Mouse (Mus musculus) MEL (cell line): ENCODE results near the gene Fstl3. TPM values are rescaled to one million over a fixed set of nuclear protein-coding genes. Genes with fewer than 3 reads are reported as not detected.
A peak's percentile ranks its signal among the peaks of the same experiment; 100 is the strongest.

ENCODE experiments used
- DNase-seq: peaks from one replicate; pipeline ENCODE4 v3.0.0; 2011; ENCODE audit warnings: low read depth, low spot score
- H3K27ac ChIP-seq: 2 replicates; pipeline ENCODE4 v1.5.1; 2012; ENCODE audit warnings: low read depth, mild to moderate bottlenecking, control low read depth, low read length, moderate library complexity; ENCODE audit not compliant: control insufficient read depth
- H3K27me3 ChIP-seq, 2 experiments: fragments of 150-350 bp in 1 of 2; sonication (generic) in 1 of 2; 2 replicates each; pipeline ENCODE4 v1.6.1; 2012; ENCODE audit warnings: low read length in 2 of 2, mild to moderate bottlenecking in 2 of 2, improper control_type of control experiment in 1 of 2, moderate library complexity in 1 of 2; ENCODE audit not compliant: insufficient read depth in 2 of 2, control insufficient read depth in 1 of 2
- H3K36me3 ChIP-seq, 2 experiments: 2 replicates each; pipeline ENCODE4 v1.6.1; 2012 to 2014; ENCODE audit warnings: low read length in 2 of 2, improper control_type of control experiment in 1 of 2, inconsistent platforms in 1 of 2, mild to moderate bottlenecking in 1 of 2; ENCODE audit not compliant: insufficient read depth in 2 of 2, control insufficient read depth in 1 of 2
- H3K4me1 ChIP-seq, 2 experiments: fragments of 150-350 bp in 1 of 2; sonication (generic) in 1 of 2; 2 replicates each; pipeline ENCODE4 v1.6.1; 2012; ENCODE audit warnings: low read length in 2 of 2, improper control_type of control experiment in 1 of 2, mild to moderate bottlenecking in 1 of 2; ENCODE audit not compliant: insufficient read depth in 2 of 2, control insufficient read depth in 1 of 2
- H3K4me3 ChIP-seq, 2 experiments: fragments of 150-350 bp in 1 of 2; sonication (generic) in 1 of 2; 2 replicates each; pipeline ENCODE4 v1.5.1; 2012; ENCODE audit warnings: low read depth in 2 of 2, low read length in 2 of 2, mild to moderate bottlenecking in 2 of 2, moderate library complexity in 2 of 2, control low read depth in 1 of 2, improper control_type of control experiment in 1 of 2; ENCODE audit not compliant: control insufficient read depth in 1 of 2, insufficient read depth in 1 of 2
- H3K79me2 ChIP-seq: 2 replicates; pipeline ENCODE4 v1.6.1; 2012; ENCODE audit warnings: mild to moderate bottlenecking, low read length, moderate library complexity; ENCODE audit not compliant: control insufficient read depth, poor library complexity, insufficient read depth
- H3K9ac ChIP-seq: 2 replicates; pipeline ENCODE4 v1.6.1; 2012; ENCODE audit warnings: low read depth, mild to moderate bottlenecking, control low read depth, low read length, moderate library complexity; ENCODE audit not compliant: control insufficient read depth, poor library complexity, severe bottlenecking
- H3K9me3 ChIP-seq: fragments of 150-350 bp; sonication (generic); replicated peaks from 2 replicates; pipeline ENCODE4 v1.6.1; 2012; ENCODE audit warnings: mild to moderate bottlenecking, low read length, improper control_type of control experiment, moderate library complexity; ENCODE audit not compliant: insufficient read depth
- BHLHE40 ChIP-seq: IDR thresholded peaks from 2 replicates; pipeline ENCODE4 v1.6.1; 2012; ENCODE audit warnings: low read depth, mild to moderate bottlenecking, inconsistent platforms, low read length, improper control_type of control experiment, borderline replicate concordance
- CHD1 ChIP-seq: IDR thresholded peaks from 2 replicates; pipeline ENCODE4 v1.6.1; 2012; ENCODE audit warnings: low read depth, mild to moderate bottlenecking, inconsistent platforms, low read length, improper control_type of control experiment
- CTCF ChIP-seq, 3 experiments: IDR thresholded peaks in 2 of 3; conservative IDR thresholded peaks in 1 of 3; 2 replicates each; pipeline ENCODE4 v1.5.1; 2011 to 2012; ENCODE audit warnings: low read length in 3 of 3, low read depth in 2 of 3, mild to moderate bottlenecking in 2 of 3, improper control_type of control experiment in 1 of 3, inconsistent platforms in 1 of 3, mixed read lengths in 1 of 3, moderate library complexity in 1 of 3; ENCODE audit not compliant: control insufficient read depth in 1 of 3, insufficient read depth in 1 of 3, poor library complexity in 1 of 3, severe bottlenecking in 1 of 3
- E2F4 ChIP-seq: IDR thresholded peaks from 2 replicates; pipeline ENCODE4 v1.6.1; 2011; ENCODE audit warnings: low read depth, low read length, improper control_type of control experiment, borderline replicate concordance
- ELF1 ChIP-seq: IDR thresholded peaks from 2 replicates; pipeline ENCODE4 v1.6.1; 2014; ENCODE audit warnings: low read depth, mild to moderate bottlenecking, inconsistent platforms, low read length, improper control_type of control experiment, moderate library complexity
- ETS1 ChIP-seq: IDR thresholded peaks from 2 replicates; pipeline ENCODE4 v1.6.1; 2012; ENCODE audit warnings: low read depth, mild to moderate bottlenecking, inconsistent platforms, low read length, improper control_type of control experiment, moderate library complexity
- GATA1 ChIP-seq: IDR thresholded peaks from 2 replicates; pipeline ENCODE4 v1.6.1; 2011; ENCODE audit warnings: low read depth, low read length, improper control_type of control experiment
- JUND ChIP-seq: IDR thresholded peaks from 2 replicates; pipeline ENCODE4 v1.6.1; 2011; ENCODE audit warnings: low read depth, mild to moderate bottlenecking, improper control_type of control experiment, low read length
- MAFK ChIP-seq: IDR thresholded peaks from 2 replicates; pipeline ENCODE4 v1.6.1; 2011; ENCODE audit warnings: low read depth, mild to moderate bottlenecking, low read length, improper control_type of control experiment, borderline replicate concordance
- MAZ ChIP-seq: IDR thresholded peaks from 2 replicates; pipeline ENCODE4 v1.6.1; 2012; ENCODE audit warnings: low read depth, mild to moderate bottlenecking, inconsistent platforms, low read length, improper control_type of control experiment
- MEF2A ChIP-seq: IDR thresholded peaks from 2 replicates; pipeline ENCODE4 v1.6.1; 2014; ENCODE audit warnings: low read depth, mild to moderate bottlenecking, inconsistent platforms, low read length, improper control_type of control experiment; ENCODE audit not compliant: poor library complexity, insufficient replicate concordance, severe bottlenecking; ENCODE audit errors: extremely low read depth
- MYB ChIP-seq: IDR thresholded peaks from 2 replicates; pipeline ENCODE4 v1.6.1; 2011; ENCODE audit warnings: mild to moderate bottlenecking, low read depth, low read length, improper control_type of control experiment
- MYC ChIP-seq: IDR thresholded peaks from 2 replicates; pipeline ENCODE4 v1.6.1; 2011; ENCODE audit warnings: low read depth, mild to moderate bottlenecking, low read length, improper control_type of control experiment, moderate library complexity
- NRF1 ChIP-seq: IDR thresholded peaks from 2 replicates; pipeline ENCODE4 v1.6.1; 2014; ENCODE audit warnings: low read depth, mild to moderate bottlenecking, inconsistent platforms, low read length, improper control_type of control experiment, moderate library complexity; ENCODE audit not compliant: poor library complexity, insufficient read depth, severe bottlenecking
- POLR2AphosphoS2 ChIP-seq: IDR thresholded peaks from 2 replicates; pipeline ENCODE4 v1.6.1; 2011; ENCODE audit warnings: low read length, improper control_type of control experiment
- POLR2AphosphoS5 ChIP-seq: IDR thresholded peaks from 2 replicates; pipeline ENCODE4 v1.6.1; 2012; ENCODE audit warnings: low read depth, borderline replicate concordance, mild to moderate bottlenecking, inconsistent platforms, low read length, moderate library complexity, mixed read lengths
- RAD21 ChIP-seq: IDR thresholded peaks from 2 replicates; pipeline ENCODE4 v1.6.1; 2011; ENCODE audit warnings: mild to moderate bottlenecking, low read depth, low read length, improper control_type of control experiment
- RCOR1 ChIP-seq: IDR thresholded peaks from 2 replicates; pipeline ENCODE4 v1.6.1; 2012; ENCODE audit warnings: low read depth, mild to moderate bottlenecking, inconsistent platforms, low read length, improper control_type of control experiment
- SMC3 ChIP-seq: IDR thresholded peaks from 2 replicates; pipeline ENCODE4 v1.6.1; 2011; ENCODE audit warnings: low read depth, low read length, improper control_type of control experiment
- TAL1 ChIP-seq: IDR thresholded peaks from 2 replicates; pipeline ENCODE4 v1.6.1; 2012; ENCODE audit warnings: mild to moderate bottlenecking, inconsistent platforms, low read length, moderate library complexity, mixed read lengths
- TBP ChIP-seq: IDR thresholded peaks from 2 replicates; pipeline ENCODE4 v1.8.0; 2011; ENCODE audit warnings: low read depth, low read length, improper control_type of control experiment
- UBTF ChIP-seq: IDR thresholded peaks from 2 replicates; pipeline ENCODE4 v1.6.1; 2012; ENCODE audit warnings: low read depth, mild to moderate bottlenecking, inconsistent platforms, low read length, improper control_type of control experiment, moderate library complexity, borderline replicate concordance; ENCODE audit not compliant: insufficient read depth
- USF1 ChIP-seq: IDR thresholded peaks from 2 replicates; pipeline ENCODE4 v1.6.1; 2014; ENCODE audit warnings: low read depth, mild to moderate bottlenecking, inconsistent platforms, low read length, improper control_type of control experiment, moderate library complexity
- ZC3H11A ChIP-seq: IDR thresholded peaks from 2 replicates; pipeline ENCODE4 v1.6.1; 2012; ENCODE audit warnings: low read depth, mild to moderate bottlenecking, inconsistent platforms, low read length, improper control_type of control experiment
- ZKSCAN1 ChIP-seq: IDR thresholded peaks from 2 replicates; pipeline ENCODE4 v1.6.1; 2012; ENCODE audit warnings: low read depth, mild to moderate bottlenecking, inconsistent platforms, low read length, improper control_type of control experiment, moderate library complexity
- ZMIZ1 ChIP-seq: IDR thresholded peaks from 2 replicates; pipeline ENCODE4 v1.6.1; 2012; ENCODE audit warnings: low read depth, mild to moderate bottlenecking, inconsistent platforms, low read length, improper control_type of control experiment, moderate library complexity
- ZNF384 ChIP-seq: IDR thresholded peaks from 2 replicates; pipeline ENCODE4 v1.6.1; 2012; ENCODE audit warnings: low read depth, mild to moderate bottlenecking, inconsistent platforms, low read length, improper control_type of control experiment
- polyA plus RNA-seq, 2 experiments: library from polyadenylated mRNA; stranded (reverse) in 1 of 2; unstranded in 1 of 2; fragments of >175 nt in 1 of 2; fragments of >200 nt in 1 of 2; gene quantifications; 2 replicates each; pipeline versions ENCODE4 v1.2.1 to v1.2.4; 2012; ENCODE audit warnings: low replicate concordance in 2 of 2, low read depth in 1 of 2; ENCODE audit not compliant: insufficient read length in 2 of 2, insufficient read depth in 1 of 2, missing spikeins in 1 of 2
- total RNA-seq: library from RNA; depleted of rRNA; stranded (reverse); fragments of 300-350 nt; gene quantifications from 2 replicates; pipeline ENCODE4 v1.2.3, GENCODE M21; 2012

Gene Fstl3
- total and polyA plus RNA-seq, 3 experiments, result 4.3 to 7.1 TPM; not detected in 1

DNA sequence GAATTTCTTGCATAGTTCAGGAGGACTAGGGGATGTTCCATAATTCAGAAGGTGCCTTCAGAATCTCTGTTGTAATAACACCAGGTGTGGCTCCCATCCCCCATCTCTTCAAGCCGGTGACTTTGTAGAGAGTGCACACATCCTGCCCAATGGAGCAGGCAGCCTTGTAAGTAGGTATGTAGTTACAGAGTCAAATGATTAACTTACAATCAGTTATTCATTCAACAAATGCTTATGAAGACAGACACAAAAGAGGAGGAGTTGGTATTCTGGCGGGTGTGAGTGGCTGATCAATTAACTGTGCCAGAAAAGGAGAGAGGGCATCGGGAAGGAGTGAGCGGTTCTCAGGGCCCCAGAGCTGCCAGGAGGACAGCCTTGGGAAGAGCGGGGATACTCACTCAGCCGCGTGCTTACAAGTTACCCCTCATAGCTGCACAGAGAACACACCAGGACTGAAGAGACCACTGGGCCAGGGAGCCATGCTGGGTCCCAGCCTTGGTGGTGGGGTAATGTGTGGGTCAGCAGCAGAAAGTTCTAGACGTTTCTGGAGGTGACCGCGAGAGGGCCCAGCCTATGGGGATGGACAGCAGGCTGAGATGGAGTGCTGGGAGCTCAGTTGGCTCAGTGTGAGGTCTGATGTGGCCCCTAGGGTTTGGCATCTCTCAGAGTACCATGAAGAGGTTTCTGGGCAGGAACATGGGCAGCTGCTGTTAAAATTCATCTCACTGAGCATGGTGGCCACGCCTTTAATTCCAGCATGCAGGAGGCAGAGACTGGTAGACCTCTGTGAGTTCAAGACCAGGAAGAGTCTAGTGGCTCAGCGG is 38.8 kb downstream of the Fstl3 start:
- Histone ChIP-seq H3K9me3 (no peaks in the 10 kb centered on the region), H3K27me3 (no peaks in the 10 kb centered on the region)
- DNase-seq, result no peak
- TF ChIP-seq TAL1 (no peak), MEF2A (no peak), ZNF384 (no peak), USF1 (no peak), MAFK (no peak), POLR2AphosphoS5 (no peak), RCOR1 (no peak), MAZ (no peak), CHD1 (no peak), ZMIZ1 (no peak), CTCF (IDR thresholded peaks at IDR 0.05 in 2 of 3, conservative IDR thresholded peaks at IDR 0.05 in 1 of 3; ENCODE audit: control insufficient read depth in 1 of 3, insufficient read depth in 1 of 3, low read depth in 2 of 3, low read length in 3 of 3, poor library complexity in 1 of 3, severe bottlenecking in 1 of 3) (no peak), TBP (no peak), ETS1 (no peak), BHLHE40 (no peak), ELF1 (no peak), JUND (no peak), MYB (no peak), ZKSCAN1 (no peak), E2F4 (no peak), POLR2AphosphoS2 (no peak)
- TF ChIP-seq, all 39 proteins: peak for 0
- H3K9ac ChIP-seq, result no peak overlapping the region
- H3K36me3 ChIP-seq, result no peaks in the 10 kb centered on the region
- no peaks in the 10 kb centered on the region for H3K79me2 ChIP-seq
- H3K4me3 ChIP-seq, result no peak overlapping the region
- no peaks in the 10 kb centered on the region for H3K4me1 ChIP-seq
- H3K27ac ChIP-seq, result no peak overlapping the region

- Histone ChIP-seq H3K36me3 (no peaks in the 10 kb centered on the region), H3K79me2 (no peaks in the 10 kb centered on the region), H3K27me3 (no peaks in the 10 kb centered on the region), H3K9me3 (no peaks in the 10 kb centered on the region), H3K4me1 (no peaks in the 10 kb centered on the region), H3K9ac (no peak overlapping the region), H3K4me3 (no peak overlapping the region), H3K27ac (no peak overlapping the region)
- DNase-seq, result peak; percentile 38
- TF ChIP-seq NRF1 (no peak), ELF1 (no peak), CHD1 (no peak), RCOR1 (no peak), POLR2AphosphoS2 (no peak), CTCF (IDR thresholded peaks at IDR 0.05 in 2 of 3, conservative IDR thresholded peaks at IDR 0.05 in 1 of 3; ENCODE audit: control insufficient read depth in 1 of 3, insufficient read depth in 1 of 3, low read depth in 2 of 3, low read length in 3 of 3, poor library complexity in 1 of 3, severe bottlenecking in 1 of 3) (peak; percentile 33 to 61 (median 52)), RAD21 (peak; percentile 30), MEF2A (no peak), ZC3H11A (0 out of 2 replicates have a peak, but pooled peaks have one; percentile 16), SMC3 (peak; percentile 51), MYB (no peak), MYC (0 out of 2 replicates have a peak, but pooled peaks have one; percentile 42), GATA1 (no peak), UBTF (no peak)
Measured at GRCm38 (mm10) chr10:79817111-79817510, 40.0 kb downstream of the Fstl3 start.
